Mouse (Mus musculus) activated CD4-positive, CD25-positive, alpha-beta regulatory T cell, adult 4 months (primary cell): ENCODE results near the gene Ankrd33. TPM values are rescaled to one million over a fixed set of nuclear protein-coding genes. Genes with fewer than 3 reads are reported as not detected.
"Not testable (repeated sequence)": the region's sequence is repeated elsewhere in the genome, so short reads cannot be mapped to it uniquely, and the experiment has no call there.

Source experiments
- ATAC-seq: one replicate; pipeline ENCODE4 v1.8.0; 2017
- polyA plus RNA-seq, 2 experiments: library from polyadenylated mRNA; unstranded; fragments of 100-300 nt; shearing (Covaris generic); gene quantifications; one replicate each; pipeline ENCODE4 v1.2.1; 2017

Gene Ankrd33
- polyA plus RNA-seq, 2 experiments from 2014 or later = not detected

DNA sequence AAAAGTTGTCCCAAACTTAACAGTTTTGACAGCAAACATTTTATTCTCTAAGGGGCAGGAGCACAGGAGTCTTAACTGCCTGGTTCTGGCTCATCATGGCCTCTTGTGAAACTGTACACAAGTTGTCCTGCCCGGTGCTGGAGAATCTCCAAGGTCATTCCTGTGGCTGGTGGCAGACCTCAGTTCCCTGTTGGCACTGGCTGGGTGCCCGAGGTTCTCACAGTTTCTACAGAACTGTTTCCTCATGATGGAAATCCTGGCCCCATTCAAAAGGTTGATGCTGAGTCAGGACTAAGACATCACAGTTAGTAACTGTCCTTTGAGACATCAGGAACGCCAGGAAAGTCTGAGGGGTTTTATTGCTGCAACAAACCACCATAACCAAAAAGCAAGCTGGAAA is 28.6 kb upstream of the Ankrd33 start:
- no peak for ATAC-seq

DNA sequence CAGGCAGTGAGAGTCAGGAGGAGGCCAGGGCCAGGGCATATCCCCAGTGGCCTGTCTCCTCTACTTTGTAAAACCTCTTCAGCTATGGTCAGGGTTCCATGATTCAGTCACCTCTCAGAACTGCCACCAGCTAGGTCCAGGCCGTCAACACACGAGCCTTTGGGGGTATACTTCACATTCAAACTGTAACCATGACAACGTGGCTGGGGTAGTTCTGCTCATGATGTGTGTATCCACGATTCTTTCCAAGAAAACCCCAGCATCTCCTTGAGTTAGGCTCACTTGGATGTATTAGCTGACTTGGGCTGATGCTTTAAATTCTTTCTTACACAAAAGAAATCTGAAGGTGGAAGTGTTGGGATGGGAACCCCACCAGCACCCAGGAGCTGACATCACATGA is 27.3 kb upstream of the Ankrd33 start:
- no peak for ATAC-seq

DNA sequence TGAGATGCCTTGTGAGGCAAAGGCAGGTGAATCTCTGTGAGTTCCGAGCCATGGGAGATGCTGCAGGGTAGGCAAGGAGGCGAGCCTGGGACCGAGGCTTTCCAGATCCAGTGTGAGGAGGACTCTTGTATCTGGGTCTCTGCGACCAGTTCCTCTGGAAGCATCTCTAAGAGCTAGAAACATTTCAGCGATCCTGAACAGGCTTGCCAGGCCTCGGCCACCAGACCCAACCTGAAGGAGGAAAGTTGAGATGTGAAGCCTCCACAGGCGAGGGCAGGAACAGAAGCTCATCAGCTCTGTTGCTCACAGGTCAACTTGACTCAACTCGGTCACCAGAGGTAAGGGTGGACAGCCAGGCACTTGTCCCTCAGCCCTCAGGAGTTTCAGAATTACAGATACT is 24.0 kb upstream of the Ankrd33 start:
- no peak for ATAC-seq

DNA sequence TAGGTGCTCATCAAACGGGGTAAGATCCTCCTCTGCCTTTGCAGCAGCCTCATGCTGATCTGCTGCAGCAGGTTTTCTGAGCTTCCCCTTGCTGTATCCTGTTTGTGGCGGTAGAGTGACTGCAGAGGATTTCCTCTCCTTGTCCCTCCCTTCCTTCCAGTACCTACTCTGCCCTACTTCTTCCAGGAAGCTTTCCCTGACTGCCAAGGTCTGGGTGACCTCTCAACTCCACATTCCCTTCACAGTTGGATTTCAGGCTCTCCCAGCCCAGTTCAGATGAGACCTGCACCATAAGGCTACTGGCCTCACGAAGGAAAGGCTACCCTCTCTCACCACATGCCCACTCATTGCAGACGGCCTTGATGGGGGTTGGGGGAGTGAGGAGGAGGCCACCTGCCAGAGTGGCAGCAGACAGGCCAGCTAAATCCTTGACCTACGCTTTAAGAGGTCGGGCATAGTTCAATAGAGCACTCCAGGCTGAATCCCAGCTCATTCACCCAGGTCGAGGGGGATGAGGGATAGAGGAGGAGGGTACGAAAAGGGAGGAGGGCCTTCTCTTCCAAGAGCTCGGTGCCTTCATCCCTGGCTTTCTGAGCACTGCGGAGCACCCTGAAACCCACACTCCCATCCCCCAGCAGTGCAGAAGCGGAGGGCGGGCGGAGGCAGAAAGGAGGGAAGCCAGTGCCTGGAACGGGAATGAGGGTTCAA is 23.3 kb upstream of the Ankrd33 start:
- no peak for ATAC-seq

DNA sequence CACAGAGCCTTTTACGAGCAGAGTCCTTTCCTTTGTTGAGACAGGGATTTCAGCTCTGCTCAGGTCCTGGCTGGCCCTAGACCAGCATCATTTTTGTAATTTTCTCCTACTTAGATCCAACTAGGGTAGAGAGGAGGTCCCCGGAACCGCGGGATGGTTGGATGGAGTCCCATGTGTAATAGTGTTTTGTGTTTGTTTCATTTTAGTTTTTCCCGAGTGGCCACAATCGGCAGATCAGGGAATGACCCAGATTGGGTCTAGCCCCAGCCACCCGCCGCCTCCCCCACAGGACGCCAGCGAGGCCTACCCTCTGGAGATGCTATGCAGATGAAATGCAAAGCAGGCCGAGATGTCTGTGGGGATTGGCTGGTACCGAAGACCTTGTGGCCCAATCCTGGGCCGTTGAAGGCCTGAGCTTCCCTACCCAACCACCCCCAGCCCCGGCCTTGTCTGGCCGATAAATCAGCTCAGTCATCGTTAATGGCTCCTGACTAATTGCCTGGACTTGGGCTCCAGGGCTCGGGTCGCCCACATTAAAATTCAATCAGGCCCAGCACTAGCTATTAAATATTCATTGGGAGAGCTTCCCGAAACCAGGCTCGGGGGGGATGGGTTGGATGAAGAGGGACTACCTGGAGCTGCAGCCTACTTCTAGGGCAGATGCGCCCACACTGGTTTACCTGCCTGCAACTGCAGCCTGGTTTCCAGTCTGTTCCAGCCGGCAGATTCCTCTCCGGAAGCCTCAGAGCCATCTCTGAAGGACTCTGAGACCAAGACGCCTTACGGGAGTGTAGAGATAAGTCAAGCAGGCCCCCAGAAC is 22.5 kb upstream of the Ankrd33 start:
- no peak for ATAC-seq

GRCm38 (mm10) chr15:101093988-101094387 is 21.6 kb upstream of the Ankrd33 start:
- ATAC-seq = no peak

GRCm38 (mm10) chr15:101094979-101095378 is 20.6 kb upstream of the Ankrd33 start:
- no peak for ATAC-seq

- no peak for ATAC-seq
Observed at GRCm38 (mm10) chr15:101095392-101095791, 20.2 kb upstream of the Ankrd33 start.

- no peak for ATAC-seq
Observed at GRCm38 (mm10) chr15:101097985-101098651, 17.4 kb upstream of the Ankrd33 start.

GRCm38 (mm10) chr15:101100996-101101395 is 14.6 kb upstream of the Ankrd33 start:
- ATAC-seq = no peak

- ATAC-seq = no peak
Observed at GRCm38 (mm10) chr15:101103605-101104304, 11.8 kb upstream of the Ankrd33 start.

GRCm38 (mm10) chr15:101105496-101105994 is 10.0 kb upstream of the Ankrd33 start:
- peak; percentile 70 for ATAC-seq

DNA sequence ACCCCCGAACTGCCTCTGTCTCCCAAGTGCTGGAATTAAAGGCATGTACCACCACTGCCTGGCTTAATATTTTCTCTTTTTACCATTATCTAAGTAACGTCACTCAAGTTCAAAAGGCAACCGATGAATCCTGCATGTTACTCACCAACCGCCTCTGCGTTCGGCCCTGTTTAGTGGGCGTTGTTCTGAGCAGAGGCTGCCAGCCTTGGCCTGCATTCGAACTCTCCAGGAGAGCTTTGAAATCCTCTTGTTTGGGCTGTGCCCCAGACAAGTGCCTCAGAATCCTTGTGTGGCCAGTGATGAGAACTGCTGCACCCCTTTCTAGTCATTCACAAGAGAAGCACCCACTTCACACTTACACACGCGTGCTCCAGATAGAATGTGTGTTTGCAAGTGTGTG is 9.5 kb upstream of the Ankrd33 start:
- no peak for ATAC-seq

DNA sequence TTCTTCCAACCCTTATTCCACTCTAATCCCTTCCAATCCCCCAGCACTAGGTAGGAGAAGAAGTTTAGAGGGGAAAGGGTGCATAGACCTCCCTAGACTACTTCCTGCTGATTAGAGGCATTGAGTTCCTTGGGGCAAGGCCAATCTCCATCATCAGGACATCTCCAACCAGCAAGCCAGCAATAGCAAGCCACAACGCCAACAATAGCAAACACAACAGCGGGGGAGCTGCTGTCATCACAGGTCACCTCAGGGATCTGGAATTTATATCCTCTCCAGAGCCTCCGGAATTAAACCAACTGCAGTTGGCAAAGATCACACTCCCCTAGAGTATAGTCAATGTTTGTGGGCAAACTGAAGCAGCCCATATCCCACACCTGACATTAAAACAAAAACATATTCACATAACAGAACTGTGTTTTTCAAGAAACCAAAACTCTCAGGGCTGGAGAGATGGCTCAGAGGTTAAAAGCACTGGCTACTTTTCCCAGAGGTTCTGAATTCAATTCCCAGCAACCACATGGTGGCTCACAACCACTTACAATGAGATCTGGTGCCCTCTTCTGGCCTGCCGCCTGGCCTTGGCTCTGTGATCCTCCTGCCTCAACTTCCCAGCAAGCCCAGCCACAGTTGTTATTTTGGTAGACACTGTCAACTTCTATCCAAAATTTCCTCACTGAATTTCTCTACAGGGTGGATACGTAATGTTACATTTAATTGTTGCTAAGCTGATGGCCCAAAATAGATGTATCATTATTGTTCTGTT is 7.5 kb upstream of the Ankrd33 start:
- no peak for ATAC-seq

DNA sequence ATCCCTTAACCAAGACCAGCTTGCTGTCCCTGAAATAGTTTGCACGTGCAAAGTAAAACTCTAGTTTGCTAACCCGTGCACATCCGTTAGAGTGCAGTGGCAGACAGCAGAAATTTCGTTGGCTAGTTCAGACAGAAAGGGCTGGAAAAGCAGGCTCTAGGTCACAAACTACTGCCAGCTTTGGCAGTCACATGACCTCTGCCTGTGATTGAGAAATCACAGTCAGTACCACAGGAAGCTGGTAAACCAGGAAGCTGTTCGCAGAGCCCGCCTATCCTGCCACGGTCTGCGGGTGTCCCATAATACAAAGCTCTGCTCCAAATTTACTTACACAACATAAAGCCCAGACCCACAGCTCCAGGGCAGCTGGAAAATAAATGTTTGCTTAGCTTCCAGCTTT is 2.4 kb upstream of the Ankrd33 start:
- peak; percentile 77 for ATAC-seq

DNA sequence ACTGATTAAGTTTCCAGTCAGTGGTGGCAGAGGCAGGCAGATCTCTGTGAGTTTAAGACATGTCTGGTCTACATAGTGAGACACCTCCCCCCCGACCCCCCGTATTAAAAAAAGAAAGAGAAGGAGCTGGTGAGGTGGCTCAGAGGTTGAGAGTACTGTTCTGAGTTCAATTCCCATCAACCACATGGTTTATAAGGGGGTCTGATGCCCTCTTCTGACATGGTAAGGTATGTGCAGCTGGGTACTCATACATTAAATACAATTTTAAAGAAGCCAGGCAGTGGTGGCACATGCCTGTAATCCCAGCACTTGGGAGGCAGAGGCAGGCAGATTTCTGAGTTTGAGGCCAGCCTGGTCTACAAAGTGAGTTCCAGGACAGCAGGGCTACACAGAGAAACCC is 1.8 kb upstream of the Ankrd33 start:
- not testable (repeated sequence) for ATAC-seq

DNA sequence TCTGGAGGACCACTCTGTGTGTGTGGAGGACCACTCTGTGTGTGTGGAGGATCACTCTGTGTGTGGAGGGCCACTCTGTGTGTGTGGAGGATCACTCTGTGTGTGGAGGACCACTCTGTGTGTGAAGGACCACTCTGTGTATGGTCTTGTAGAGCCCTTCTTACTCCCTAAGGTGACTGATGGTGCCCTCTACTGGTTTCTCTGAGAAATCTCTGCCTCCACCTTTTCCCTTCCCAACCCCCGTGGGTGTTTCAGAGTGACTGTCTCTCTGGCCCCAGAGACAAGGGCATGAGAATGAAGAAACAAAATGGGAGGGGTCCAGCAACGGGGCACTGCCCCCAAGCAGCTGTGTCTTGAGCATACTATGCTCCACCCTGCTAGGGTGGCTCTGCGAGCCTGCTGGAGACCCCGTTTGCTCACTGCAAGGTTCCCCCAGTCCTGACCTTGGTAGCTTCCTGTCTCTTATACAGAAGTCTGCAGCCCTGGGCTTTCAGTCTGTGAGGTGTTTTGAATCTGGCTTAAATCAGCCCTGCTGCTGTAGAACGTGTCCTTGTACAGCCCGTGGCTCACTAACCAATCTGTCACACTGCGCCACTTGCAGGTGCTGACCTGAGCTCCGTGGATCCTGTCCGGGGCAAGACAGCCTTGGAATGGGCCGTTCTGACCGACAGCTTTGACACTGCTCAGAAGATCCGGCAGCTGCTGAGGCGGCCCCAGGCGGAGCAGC is 3.0 kb downstream of the Ankrd33 start:
- ATAC-seq = no peak

DNA sequence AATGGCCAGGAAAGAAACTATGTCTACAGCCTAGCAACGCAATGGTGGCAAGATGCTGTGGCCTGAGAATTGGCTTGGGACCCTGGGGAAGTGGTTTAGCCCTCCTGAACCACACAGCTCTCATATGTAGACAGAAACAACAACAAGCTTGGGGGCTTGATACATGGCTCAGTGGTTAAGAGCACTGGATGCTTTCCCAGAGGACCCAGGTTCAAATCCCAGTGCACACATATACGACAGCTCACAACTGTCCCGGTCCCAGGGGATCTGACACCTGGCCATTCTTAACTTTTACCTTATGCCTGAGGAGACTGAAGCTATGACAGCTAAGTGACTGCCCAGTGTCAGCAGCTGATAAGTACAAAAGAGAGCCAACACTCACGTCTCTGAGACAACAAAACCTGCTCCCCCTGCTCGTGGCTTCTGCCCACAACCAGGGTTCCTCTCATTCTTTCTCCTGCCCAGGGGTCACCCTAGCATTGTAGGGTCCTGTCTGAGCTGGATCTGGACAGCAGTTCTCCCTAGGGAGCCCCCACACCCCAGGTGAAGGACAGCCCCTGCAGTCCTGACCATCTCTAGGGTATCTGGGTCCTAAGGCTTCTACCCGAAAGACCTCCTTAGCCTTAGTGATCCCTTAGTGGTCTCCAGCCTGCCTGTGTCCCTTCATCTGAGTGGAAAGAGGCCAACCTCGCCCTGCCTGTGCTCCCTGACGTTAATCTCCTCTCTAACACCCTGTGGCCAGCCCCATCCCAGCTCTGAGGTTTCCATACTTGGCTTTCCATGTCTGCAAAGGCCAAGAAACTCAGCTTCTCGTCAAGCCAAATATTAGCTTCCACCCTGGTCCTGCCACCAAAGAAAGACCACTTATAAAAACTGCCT is 6.1 kb downstream of the Ankrd33 start:
- no peak for ATAC-seq

- ATAC-seq = no peak
Observed at GRCm38 (mm10) chr15:101122290-101122589, 6.7 kb downstream of the Ankrd33 start.

DNA sequence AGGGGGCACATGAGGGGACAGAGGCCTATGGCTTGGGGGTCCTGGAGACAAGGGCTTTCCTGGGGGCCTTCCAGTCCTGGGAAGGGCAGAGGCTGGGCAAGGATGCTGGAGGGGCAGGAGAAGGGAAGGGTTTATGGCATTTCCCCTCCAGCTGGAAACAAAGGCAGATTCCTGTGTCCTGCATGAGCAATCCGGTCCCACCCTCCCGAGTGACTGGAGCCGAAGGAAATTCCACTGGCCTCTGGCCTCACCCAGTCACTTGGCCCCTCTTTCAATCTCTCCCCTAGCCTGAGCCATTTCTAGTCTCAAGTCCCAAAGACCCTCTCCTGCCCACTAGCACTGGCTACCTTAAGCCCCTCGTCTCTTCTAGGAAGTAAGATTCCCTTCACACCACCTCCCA is 7.6 kb downstream of the Ankrd33 start:
- ATAC-seq = no peak
